Mouse (Mus musculus) liver, embryonic 16.5 days (tissue): ENCODE measurements around the gene Tiam2. TPM values are rescaled to one million over a fixed set of nuclear protein-coding genes. Genes with fewer than 3 reads are reported as not detected.

Experiments used
- ATAC-seq: fragments of 200-750 bp; cut with Nextera tagmentation; 2 replicates; pipeline ENCODE4 v1.8.0; 2017; ENCODE audit warnings: low read depth, mild to moderate bottlenecking, moderate number of reproducible peaks, moderate library complexity
- H3K27ac ChIP-seq: fragments of 300-500 bp; sonication (generic); 2 replicates; pipeline ENCODE4 v1.5.1; 2014; ENCODE audit warnings: mild to moderate bottlenecking, low read length
- H3K27me3 ChIP-seq: fragments of 300-500 bp; sonication (generic); 2 replicates; pipeline ENCODE4 v1.6.1; 2014; ENCODE audit warnings: low read depth, low read length, mixed read lengths; ENCODE audit not compliant: control insufficient read depth, insufficient read depth
- H3K36me3 ChIP-seq: fragments of 300-500 bp; sonication (generic); 2 replicates; pipeline ENCODE4 v1.6.1; 2014; ENCODE audit warnings: mild to moderate bottlenecking; ENCODE audit not compliant: control insufficient read depth, insufficient read depth
- H3K4me1 ChIP-seq: fragments of 300-500 bp; sonication (generic); 2 replicates; pipeline ENCODE4 v1.6.1; 2014; ENCODE audit warnings: low read depth, low read length, mixed read lengths; ENCODE audit not compliant: control insufficient read depth
- H3K4me2 ChIP-seq: fragments of 300-500 bp; sonication (generic); 2 replicates; pipeline ENCODE4 v1.6.1; 2014; ENCODE audit warnings: low read depth, low read length, mixed read lengths
- H3K4me3 ChIP-seq: fragments of 300-500 bp; sonication (generic); 2 replicates; pipeline ENCODE4 v1.5.1; 2014; ENCODE audit warnings: low read depth, mild to moderate bottlenecking, low read length
- H3K9ac ChIP-seq: fragments of 300-500 bp; sonication (generic); 2 replicates; pipeline ENCODE4 v1.6.1; 2014; ENCODE audit warnings: low read depth, low read length
- H3K9me3 ChIP-seq: fragments of 300-500 bp; sonication (generic); replicated peaks from 2 replicates; pipeline ENCODE4 v1.6.1; 2016; ENCODE audit warnings: low read length; ENCODE audit not compliant: control insufficient read depth
- WGBS: fragments of 180-500 bp; shearing (Covaris S2); extraction: QIAGEN DNeasy Blood & Tissue Kit; methylation state at CpG from one replicate; pipeline ENCODE4 v1.1.7; 2014; ENCODE audit not compliant: insufficient replicate concordance; 5-methylcytosine and 5-hydroxymethylcytosine counted together
- polyA plus RNA-seq: library from polyadenylated mRNA; unstranded; fragments of >200 nt; fragmentation: Nextera tagmentation; extraction: Ambion mirVana; gene quantifications from 2 replicates; pipeline ENCODE4 v1.2.1, GENCODE M21; 2015

The Tiam2 gene
- polyA plus RNA-seq, 1 experiment from 2014 or later = 0.86 TPM

GRCm38 (mm10) chr17:3336161-3336739 lies 9.9 kb downstream of the Tiam2 start:
- 60% methylated on average over 7 of the region's 7 CpGs for WGBS
- no peaks in the 10 kb centered on the region for H3K27me3 ChIP-seq
- no peak overlapping the region for H3K4me3 ChIP-seq
- no peaks in the 10 kb centered on the region for H3K36me3 ChIP-seq
- no peak overlapping the region for H3K4me2 ChIP-seq
- no peaks in the 10 kb centered on the region for H3K9me3 ChIP-seq
- ATAC-seq = no peak
- H3K9ac ChIP-seq = no peak overlapping the region
- no peaks in the 10 kb centered on the region for H3K4me1 ChIP-seq
- H3K27ac ChIP-seq = no peak overlapping the region

- H3K27me3 ChIP-seq = no peaks in the 10 kb centered on the region
- no peak overlapping the region for H3K27ac ChIP-seq
- H3K9me3 ChIP-seq = no peaks in the 10 kb centered on the region
- H3K4me2 ChIP-seq = no peak overlapping the region
- H3K36me3 ChIP-seq = no peaks in the 10 kb centered on the region
- no peak overlapping the region for H3K4me3 ChIP-seq
- no peak for ATAC-seq
- no peak overlapping the region for H3K9ac ChIP-seq
- H3K4me1 ChIP-seq = no peaks in the 10 kb centered on the region
- 67% methylated on average over 7 of the region's 7 CpGs for WGBS
Measured at GRCm38 (mm10) chr17:3336887-3337524, 10.6 kb downstream of the Tiam2 start.

- Histone ChIP-seq H3K4me3 (no peak overlapping the region), H3K4me1 (no peaks in the 10 kb centered on the region), H3K4me2 (no peak overlapping the region), H3K27ac (no peak overlapping the region), H3K36me3 (no peaks in the 10 kb centered on the region), H3K9me3 (no peaks in the 10 kb centered on the region), H3K9ac (no peak overlapping the region), H3K27me3 (no peaks in the 10 kb centered on the region)
- ATAC-seq = no peak
- WGBS = 63% methylated on average over 4 of the region's 4 CpGs
Measured at GRCm38 (mm10) chr17:3337525-3337888, 11.1 kb downstream of the Tiam2 start.

- Histone ChIP-seq H3K9ac (no peak overlapping the region), H3K9me3 (no peaks in the 10 kb centered on the region), H3K27me3 (no peaks in the 10 kb centered on the region), H3K4me1 (no peaks in the 10 kb centered on the region), H3K27ac (no peak overlapping the region), H3K36me3 (no peaks in the 10 kb centered on the region), H3K4me2 (no peak overlapping the region), H3K4me3 (no peak overlapping the region)
- 70% methylated on average over 7 of the region's 7 CpGs for WGBS
- ATAC-seq = no peak
Measured at GRCm38 (mm10) chr17:3338821-3339220, 12.4 kb downstream of the Tiam2 start.

- Histone ChIP-seq H3K27ac (no peak overlapping the region), H3K4me2 (no peak overlapping the region)
- WGBS = 72% methylated on average over 7 of the region's 7 CpGs
Measured at GRCm38 (mm10) chr17:3344872-3345271, 18.5 kb downstream of the Tiam2 start.

GRCm38 (mm10) chr17:3345276-3345885 lies 19.0 kb downstream of the Tiam2 start:
- no peaks in the 10 kb centered on the region for H3K27me3 ChIP-seq
- H3K27ac ChIP-seq = no peak overlapping the region
- no peaks in the 10 kb centered on the region for H3K4me1 ChIP-seq
- H3K36me3 ChIP-seq = no peaks in the 10 kb centered on the region
- no peak overlapping the region for H3K9ac ChIP-seq
- 65% methylated on average over 12 of the region's 12 CpGs for WGBS
- no peak overlapping the region for H3K4me2 ChIP-seq
- no peak for ATAC-seq
- H3K4me3 ChIP-seq = no peak overlapping the region
- H3K9me3 ChIP-seq = no peaks in the 10 kb centered on the region

More at GRCm38 (mm10) chr17:3344872-3345271, 18.5 kb downstream of the Tiam2 start:
- Histone ChIP-seq H3K36me3 (no peaks in the 10 kb centered on the region), H3K9me3 (no peaks in the 10 kb centered on the region), H3K27me3 (no peaks in the 10 kb centered on the region), H3K4me1 (no peaks in the 10 kb centered on the region), H3K4me3 (no peak overlapping the region), H3K9ac (no peak overlapping the region)
- ATAC-seq = no peak

GRCm38 (mm10) chr17:3347800-3348199 lies 21.4 kb downstream of the Tiam2 start:
- ATAC-seq = no peak

GRCm38 (mm10) chr17:3349331-3349730 lies 23.0 kb downstream of the Tiam2 start:
- no peak for ATAC-seq
- Histone ChIP-seq H3K4me2 (no peak overlapping the region), H3K36me3 (no peaks in the 10 kb centered on the region), H3K4me1 (no peaks in the 10 kb centered on the region), H3K27ac (no peak overlapping the region), H3K9me3 (no peaks in the 10 kb centered on the region), H3K27me3 (no peaks in the 10 kb centered on the region), H3K9ac (no peak overlapping the region), H3K4me3 (no peak overlapping the region)
- 57% methylated on average over 5 of the region's 5 CpGs for WGBS

More at GRCm38 (mm10) chr17:3347800-3348199, 21.4 kb downstream of the Tiam2 start:
- no peaks in the 10 kb centered on the region for H3K9me3 ChIP-seq
- no peak overlapping the region for H3K27ac ChIP-seq
- H3K36me3 ChIP-seq = no peaks in the 10 kb centered on the region
- no peaks in the 10 kb centered on the region for H3K27me3 ChIP-seq
- 57% methylated on average over 2 of the region's 2 CpGs for WGBS
- no peaks in the 10 kb centered on the region for H3K4me1 ChIP-seq
- H3K9ac ChIP-seq = no peak overlapping the region
- no peak overlapping the region for H3K4me3 ChIP-seq
- H3K4me2 ChIP-seq = no peak overlapping the region

GRCm38 (mm10) chr17:3349939-3350338 lies 23.6 kb downstream of the Tiam2 start:
- no peak for ATAC-seq

More at GRCm38 (mm10) chr17:3349939-3350338, 23.6 kb downstream of the Tiam2 start:
- Histone ChIP-seq H3K27ac (no peak overlapping the region), H3K27me3 (no peaks in the 10 kb centered on the region), H3K4me3 (no peak overlapping the region), H3K4me2 (no peak overlapping the region), H3K36me3 (no peaks in the 10 kb centered on the region), H3K9ac (no peak overlapping the region), H3K4me1 (no peaks in the 10 kb centered on the region), H3K9me3 (no peaks in the 10 kb centered on the region)
- WGBS = 59% methylated on average over 12 of the region's 12 CpGs
